In genomic region chr13:46572648-46573163, GRCm38 (mm10) we compare ENCODE assay signal across 9 mouse cellular contexts.
A peak's percentile ranks its signal among the peaks of the same experiment; 100 is the strongest.
DNase-seq lines count a peak whose midpoint lies in the region; ATAC-seq and TF ChIP-seq lines count a peak whose summit lies in the region.
"Had no signal": no experiment of that assay in that cellular context is flagged by ENCODE, and none has a peak within 500 bp of the region (broad histone marks: within the 10 kb centered on the region; RNA-seq: fewer than 3 reads in every experiment).

No protein-coding gene starts in this region.

- DNase-seq in lung, embryonic 14.5 days: peak; percentile 18
- no peak for DNase-seq in lung, postnatal 25 days (ENCODE audit: low spot score)
- DNase-seq in thymus, postnatal 14 days: no peak
- DNase-seq in spleen, postnatal 36 days (ENCODE audit: low spot score in 2 of 2): no peak

- no peaks in the 10 kb centered on the region for H3K36me3 ChIP-seq in forebrain, embryonic 15.5 days
- H3K36me3 ChIP-seq in forebrain, embryonic 12.5 days (replicated peaks): no peaks in the 10 kb centered on the region
- H3K36me3 ChIP-seq in lung, embryonic 14.5 days (ENCODE audit: insufficient read depth): no peaks in the 10 kb centered on the region
- H3K36me3 ChIP-seq in forebrain, embryonic 16.5 days (ENCODE audit: control insufficient read depth, insufficient read depth): no peaks in the 10 kb centered on the region
- H3K36me3 ChIP-seq in midbrain, embryonic 15.5 days (replicated peaks): no peaks in the 10 kb centered on the region

- H3K4me2 ChIP-seq in forebrain, embryonic 15.5 days (replicated peaks): no peak overlapping the region
- no peak overlapping the region for H3K4me2 ChIP-seq in forebrain, embryonic 12.5 days
- H3K4me2 ChIP-seq in lung, embryonic 14.5 days: peak overlapping the region; percentile 53
- H3K4me2 ChIP-seq in forebrain, embryonic 16.5 days (ENCODE audit: low read length): no peak overlapping the region
- H3K4me2 ChIP-seq in midbrain, embryonic 15.5 days: no peak overlapping the region

- no peak overlapping the region for H3K4me3 ChIP-seq in forebrain, embryonic 15.5 days
- no peak overlapping the region for H3K4me3 ChIP-seq in forebrain, embryonic 12.5 days (replicated peaks)
- no peak overlapping the region for H3K4me3 ChIP-seq in lung, embryonic 14.5 days (ENCODE audit: low read depth, low read length)
- H3K4me3 ChIP-seq in forebrain, embryonic 16.5 days (replicated peaks; ENCODE audit: low read length): no peak overlapping the region
- H3K4me3 ChIP-seq in midbrain, embryonic 15.5 days: no peak overlapping the region

- peaks cover 42% of the 10 kb centered on the region for H3K4me1 ChIP-seq in forebrain, embryonic 15.5 days
- peaks cover 22% of the 10 kb centered on the region for H3K4me1 ChIP-seq in forebrain, embryonic 12.5 days
- H3K4me1 ChIP-seq in lung, embryonic 14.5 days (ENCODE audit: insufficient read depth): peaks cover 6% of the 10 kb centered on the region; the same call in 1 of the 2 replicates
- peaks cover 38% of the 10 kb centered on the region for H3K4me1 ChIP-seq in forebrain, embryonic 16.5 days (replicated peaks; ENCODE audit: control insufficient read depth, insufficient read depth, low read length)
- H3K4me1 ChIP-seq in midbrain, embryonic 15.5 days: peaks cover 22% of the 10 kb centered on the region

- H3K27me3 ChIP-seq in forebrain, embryonic 15.5 days: no peaks in the 10 kb centered on the region
- no peaks in the 10 kb centered on the region for H3K27me3 ChIP-seq in forebrain, embryonic 12.5 days
- no peaks in the 10 kb centered on the region for H3K27me3 ChIP-seq in lung, embryonic 14.5 days (ENCODE audit: insufficient read depth, low read length)
- H3K27me3 ChIP-seq in forebrain, embryonic 16.5 days (replicated peaks; ENCODE audit: control insufficient read depth, insufficient read depth, low read length): no peaks in the 10 kb centered on the region
- H3K27me3 ChIP-seq in midbrain, embryonic 15.5 days (replicated peaks): no peaks in the 10 kb centered on the region

- WGBS in forebrain, embryonic 15.5 days: 48% methylated on average over 9 of the region's 9 CpGs
- WGBS in forebrain, embryonic 12.5 days: 48% methylated on average over 9 of the region's 9 CpGs
- 14% methylated on average over 9 of the region's 9 CpGs for WGBS in lung, embryonic 14.5 days
- 45% methylated on average over 9 of the region's 9 CpGs for WGBS in forebrain, embryonic 16.5 days
- 34% methylated on average over 9 of the region's 9 CpGs for WGBS in midbrain, embryonic 15.5 days

- TF ChIP-seq CTCF in lung, embryonic 14.5 days (IDR thresholded peaks at IDR 0.05; ENCODE audit: low read depth): no peak

- H3K9ac ChIP-seq in forebrain, embryonic 15.5 days (replicated peaks): no peak overlapping the region
- no peak overlapping the region for H3K9ac ChIP-seq in forebrain, embryonic 12.5 days
- no peak overlapping the region; the same call in 1 of the 2 replicates for H3K9ac ChIP-seq in lung, embryonic 14.5 days
- no peak overlapping the region for H3K9ac ChIP-seq in forebrain, embryonic 16.5 days (replicated peaks; ENCODE audit: low read depth, low read length)
- H3K9ac ChIP-seq in midbrain, embryonic 15.5 days: no peak overlapping the region
- H3K9ac ChIP-seq: liver, embryonic 14.5 days had no signal

- ATAC-seq in forebrain, embryonic 15.5 days (replicated peaks): no peak
- no peak for ATAC-seq in forebrain, embryonic 12.5 days (ENCODE audit: low FRiP score)
- no peak for ATAC-seq in lung, embryonic 14.5 days (ENCODE audit: insufficient read depth)
- no peak for ATAC-seq in forebrain, embryonic 16.5 days
- ATAC-seq in midbrain, embryonic 15.5 days (replicated peaks): no peak

- H3K9me3 ChIP-seq in forebrain, embryonic 15.5 days: no peaks in the 10 kb centered on the region
- H3K9me3 ChIP-seq in forebrain, embryonic 12.5 days: no peaks in the 10 kb centered on the region
- no peaks in the 10 kb centered on the region for H3K9me3 ChIP-seq in lung, embryonic 14.5 days (ENCODE audit: low read depth, low read length)
- H3K9me3 ChIP-seq in forebrain, embryonic 16.5 days (ENCODE audit: control insufficient read depth, low read length): no peaks in the 10 kb centered on the region
- no peaks in the 10 kb centered on the region for H3K9me3 ChIP-seq in midbrain, embryonic 15.5 days

- H3K27ac ChIP-seq in forebrain, embryonic 15.5 days (replicated peaks): peak overlapping the region; percentile 77
- H3K27ac ChIP-seq in forebrain, embryonic 12.5 days: no peak overlapping the region
- H3K27ac ChIP-seq in lung, embryonic 14.5 days (ENCODE audit: low read depth): peak overlapping the region; percentile 80
- peak overlapping the region; percentile 10; the same call in 1 of the 2 replicates for H3K27ac ChIP-seq in forebrain, embryonic 16.5 days (ENCODE audit: low read length)
- peak overlapping the region; percentile 31; the same call in 1 of the 2 replicates for H3K27ac ChIP-seq in midbrain, embryonic 15.5 days
- H3K27ac ChIP-seq: liver, embryonic 14.5 days had no signal
